In genomic region chr19:11813649-11814048, GRCm38 (mm10) we compare ENCODE assay signal across 9 mouse cellular contexts. TPM values are rescaled to one million over a fixed set of nuclear protein-coding genes. Genes with fewer than 3 reads are reported as not detected.
A peak's percentile ranks its signal among the peaks of the same experiment; 100 is the strongest.
DNase-seq lines count a peak whose midpoint lies in the region; ATAC-seq and TF ChIP-seq lines count a peak whose summit lies in the region.
"Had no signal": no experiment of that assay in that cellular context is flagged by ENCODE, and none has a peak within 500 bp of the region (broad histone marks: within the 10 kb centered on the region; RNA-seq: fewer than 3 reads in every experiment).

No protein-coding gene starts in this region.

- H3K36me3 ChIP-seq in E14TG2a.4 (ENCODE audit: insufficient read depth, low read length): peaks cover 37% of the 10 kb centered on the region
- H3K36me3 ChIP-seq in ES-E14 (ENCODE audit: control insufficient read depth, insufficient read depth, low read length, poor library complexity, severe bottlenecking): peaks cover 6% of the 10 kb centered on the region; the same call in 1 of the 2 replicates
- no peaks in the 10 kb centered on the region for H3K36me3 ChIP-seq in heart, embryonic 14.5 days (ENCODE audit: control insufficient read depth, insufficient read depth, low read length)
- H3K36me3 ChIP-seq: embryonic facial prominence, embryonic 12.5 days; hindbrain, embryonic 15.5 days had no signal

- no peak for DNase-seq in ES-E14 (ENCODE audit: low read depth, low spot score)
- peak; percentile 25 to 61 for DNase-seq in lung, postnatal 4 days
- DNase-seq in frontal cortex, postnatal 36 days (ENCODE audit: low spot score in 2 of 2): no peak
- no peak for DNase-seq in gastrocnemius, adult 18-20 months (ENCODE audit: low spot score)

- peak overlapping the region; percentile 25; the same call in 1 of the 2 replicates for H3K4me2 ChIP-seq in heart, embryonic 14.5 days (ENCODE audit: low read length)
- H3K4me2 ChIP-seq: embryonic facial prominence, embryonic 12.5 days; hindbrain, embryonic 15.5 days had no signal

- WGBS in heart, embryonic 14.5 days: 19% methylated on average over 8 of the region's 8 CpGs

- H3K4me3 ChIP-seq in E14TG2a.4 (replicated peaks; ENCODE audit: low read length): peak overlapping the region; percentile 39
- H3K4me3 ChIP-seq in ES-E14 (ENCODE audit: insufficient read depth in 1 of 2, low read depth in 1 of 2, low read length in 2 of 2, poor library complexity in 1 of 2, severe bottlenecking in 1 of 2): no peak overlapping the region
- no peak overlapping the region for H3K4me3 ChIP-seq in heart, embryonic 14.5 days (ENCODE audit: control insufficient read depth in 1 of 2, insufficient read depth in 1 of 2, low read depth in 1 of 2, low read length in 2 of 2)
- H3K4me3 ChIP-seq: embryonic facial prominence, embryonic 12.5 days; hindbrain, embryonic 15.5 days had no signal

- peak overlapping the region; percentile 51; the same call in 1 of the 2 replicates for H3K27ac ChIP-seq in ES-E14 (ENCODE audit: insufficient read depth, low read depth, low read length, poor library complexity, severe bottlenecking)
- H3K27ac ChIP-seq in heart, embryonic 14.5 days (replicated peaks in 1 of 2; ENCODE audit: control insufficient read depth in 1 of 2, insufficient read depth in 1 of 2, low read depth in 2 of 2, low read length in 2 of 2): peak overlapping the region; percentile 10 to 66; a peak in 2 of 4 replicates
- H3K27ac ChIP-seq: embryonic facial prominence, embryonic 12.5 days; hindbrain, embryonic 15.5 days had no signal

- H3K9ac ChIP-seq in ES-E14 (ENCODE audit: insufficient read depth, low read depth, low read length, poor library complexity, severe bottlenecking): 0 out of 2 replicates have a peak overlapping the region, but pooled peaks have one; percentile 11
- no peak overlapping the region; the same call in 1 of the 2 replicates for H3K9ac ChIP-seq in heart, embryonic 14.5 days (ENCODE audit: low read length)
- H3K9ac ChIP-seq: embryonic facial prominence, embryonic 12.5 days; hindbrain, embryonic 15.5 days had no signal

- ATAC-seq in heart, embryonic 14.5 days (ENCODE audit: insufficient number of reproducible peaks, insufficient read depth, low FRiP score, low read depth): no peak
- ATAC-seq in erythroid progenitor cell, adult 5-6 weeks (replicated peaks; ENCODE audit: low FRiP score, poor library complexity, severe bottlenecking): no peak

- H3K9me3 ChIP-seq in E14TG2a.4 (ENCODE audit: low read length) (no peaks in the 10 kb centered on the region), ES-E14 (ENCODE audit: control insufficient read depth, insufficient read depth, low read depth, low read length) (no peaks in the 10 kb centered on the region)
- no peaks in the 10 kb centered on the region for H3K9me3 ChIP-seq in heart, embryonic 14.5 days (ENCODE audit: control insufficient read depth, low read length)
- H3K9me3 ChIP-seq: embryonic facial prominence, embryonic 12.5 days; hindbrain, embryonic 15.5 days had no signal

- H3K27me3 ChIP-seq in E14TG2a.4 (ENCODE audit: insufficient read depth, low read length): peaks cover 12% of the 10 kb centered on the region; the same call in 1 of the 2 replicates
- H3K27me3 ChIP-seq in heart, embryonic 14.5 days (ENCODE audit: control insufficient read depth, insufficient read depth, low read length): no peaks in the 10 kb centered on the region

- in situ Hi-C loops in ES-E14 (cut with MboI; ENCODE audit: low sequenced_read_pairs in 2 of 2, unreplicated experiment in 2 of 2): no loop called here

- no peak for TF ChIP-seq CTCF in E14TG2a.4 (conservative IDR thresholded peaks at IDR 0.05; ENCODE audit: low read length)

- peaks cover 94% of the 10 kb centered on the region for H3K4me1 ChIP-seq in E14TG2a.4 (replicated peaks; ENCODE audit: low read depth, low read length)
- peaks cover 0 to 28% of the 10 kb centered on the region in 2 experiments; a peak in 2 of 4 replicates for H3K4me1 ChIP-seq in ES-E14 (ENCODE audit: control insufficient read depth in 2 of 2, insufficient read depth in 2 of 2, low read length in 2 of 2, poor library complexity in 1 of 2)
- H3K4me1 ChIP-seq in heart, embryonic 14.5 days (ENCODE audit: control insufficient read depth in 2 of 2, insufficient read depth in 2 of 2, low read length in 2 of 2): no peaks in the 10 kb centered on the region; a peak in 3 of 4 replicates
- H3K4me1 ChIP-seq: embryonic facial prominence, embryonic 12.5 days had no signal

TF ChIP-seq in ES-E14, 5 proteins besides CTCF, POLR2A, EP300 and RAD21:
- TF ChIP-seq ZC3H11A (IDR thresholded peaks at IDR 0.05; ENCODE audit: borderline replicate concordance, low read depth, low read length) (no peak), CHD2 (IDR thresholded peaks at IDR 0.05; ENCODE audit: low read depth, low read length) (no peak), MAFK (IDR thresholded peaks at IDR 0.05; ENCODE audit: insufficient read depth, low read depth, low read length) (no peak), ZNF384 (IDR thresholded peaks at IDR 0.05; ENCODE audit: low read depth, low read length) (no peak), HCFC1 (IDR thresholded peaks at IDR 0.05; ENCODE audit: borderline replicate concordance, insufficient read depth, low read length) (no peak)

RNA-seq across cellular contexts. Expression of gene Stx3, which starts 5.6 kb away (rescaled TPM):
- total RNA-seq in ES-E14 (2012; rRNA removed): 21.6 and 34.3 TPM in 2 replicates
- polyA plus RNA-seq in heart, embryonic 14.5 days (2014; fragmentation: Nextera tagmentation; extraction: Ambion mirVana): 5.8 and 7.0 TPM in 2 replicates
- total RNA-seq in erythroid progenitor cell, adult 5-6 weeks (2015; ENCODE audit: low replicate concordance): 2.2 TPM in 1 of 2 replicates, not detected in the other
- 0.39 and 6.0 TPM in 2 replicates for total RNA-seq in erythroid progenitor cell, adult 5-6 weeks (2017; ENCODE audit: low replicate concordance)
- 1 to 10 TPM; 1.7 to 1.8 TPM for total RNA-seq in gastrocnemius, adult 18-20 months (2021)

RNA-seq across cellular contexts. Expression of gene Olfr1417, which starts 25.4 kb away (rescaled TPM):
- total RNA-seq in ES-E14 (2012; rRNA removed): not detected in 2 replicates
- polyA plus RNA-seq in heart, embryonic 14.5 days (2014; fragmentation: Nextera tagmentation; extraction: Ambion mirVana): 0.12 TPM in 1 of 2 replicates, not detected in the other
- total RNA-seq in erythroid progenitor cell, adult 5-6 weeks (2015; ENCODE audit: low replicate concordance): not detected in 2 replicates
- total RNA-seq in erythroid progenitor cell, adult 5-6 weeks (2017; ENCODE audit: low replicate concordance): not detected in 2 replicates
- total RNA-seq in gastrocnemius, adult 18-20 months (2021): not detected
- polyA plus RNA-seq: embryonic facial prominence, embryonic 12.5 days had no signal

RNA-seq across cellular contexts. Expression of gene Mrpl16, which starts 43.5 kb away (rescaled TPM):
- 31.9 and 36.0 TPM in 2 replicates for total RNA-seq in ES-E14 (2012; rRNA removed)
- polyA plus RNA-seq in heart, embryonic 14.5 days (2014; fragmentation: Nextera tagmentation; extraction: Ambion mirVana): 79.1 and 80.3 TPM in 2 replicates
- total RNA-seq in erythroid progenitor cell, adult 5-6 weeks (2015; ENCODE audit: low replicate concordance): 19.8 and 21.0 TPM in 2 replicates
- total RNA-seq in erythroid progenitor cell, adult 5-6 weeks (2017; ENCODE audit: low replicate concordance): 6.8 and 22.5 TPM in 2 replicates
- 10 to 100 TPM; 60.5 to 63.2 TPM for total RNA-seq in gastrocnemius, adult 18-20 months (2021)

RNA-seq across cellular contexts. Expression of gene Olfr1418, which starts 47.2 kb away (rescaled TPM):
- not detected in 2 replicates for total RNA-seq in ES-E14 (2012; rRNA removed)
- not detected in 2 replicates for polyA plus RNA-seq in heart, embryonic 14.5 days (2014; fragmentation: Nextera tagmentation; extraction: Ambion mirVana)
- total RNA-seq in erythroid progenitor cell, adult 5-6 weeks (2015; ENCODE audit: low replicate concordance): not detected in 2 replicates
- not detected in 2 replicates for total RNA-seq in erythroid progenitor cell, adult 5-6 weeks (2017; ENCODE audit: low replicate concordance)
- total RNA-seq in gastrocnemius, adult 18-20 months (2021): not detected
- polyA plus RNA-seq: embryonic facial prominence, embryonic 12.5 days; hindbrain, embryonic 15.5 days had no signal

Comparison
In these comparisons a context has a peak if more than half of its experiments do, and no peak if none do; other contexts are left out.
1. DNase-seq: peak in lung, postnatal 4 days (2 of 2); none in ES-E14 (single experiment), frontal cortex, postnatal 36 days (0 of 2) and gastrocnemius, adult 18-20 months (single experiment).